Mouse (Mus musculus) heart, embryonic 11.5 days (tissue): ENCODE measurements at regions not wholly inside any gene's neighbourhood (a gene's known extent, or its start where the extent isn't known, plus 50 kb on each side); places are given as distances from the start of the nearest gene placed in this dataset.

Source experiments
- ATAC-seq: fragments of 200-750 bp; cut with Nextera tagmentation; replicated peaks from 2 replicates; pipeline ENCODE4 v1.8.0; 2017; ENCODE audit warnings: moderate library complexity; ENCODE audit not compliant: insufficient number of reproducible peaks, low FRiP score, low TSS enrichment
- H3K27ac ChIP-seq: fragments of 300-500 bp; sonication (generic); 2 replicates; pipeline ENCODE4 v1.5.1; 2014; ENCODE audit warnings: mild to moderate bottlenecking, low read depth, low read length
- H3K27me3 ChIP-seq: fragments of 300-500 bp; sonication (generic); 2 replicates; pipeline ENCODE4 v1.6.1; 2014; ENCODE audit warnings: mild to moderate bottlenecking, low read length, mixed read lengths; ENCODE audit not compliant: control insufficient read depth, insufficient read depth
- H3K36me3 ChIP-seq: fragments of 300-500 bp; sonication (generic); 2 replicates; pipeline ENCODE4 v1.6.1; 2014; ENCODE audit warnings: mild to moderate bottlenecking, low read length, moderate library complexity, mixed read lengths; ENCODE audit not compliant: control insufficient read depth, insufficient read depth
- H3K4me1 ChIP-seq: fragments of 300-500 bp; sonication (generic); 2 replicates; pipeline ENCODE4 v1.6.1; 2014; ENCODE audit warnings: low read length; ENCODE audit not compliant: control insufficient read depth, insufficient read depth
- H3K4me2 ChIP-seq: fragments of 300-500 bp; sonication (generic); 2 replicates; pipeline ENCODE4 v1.6.1; 2014; ENCODE audit warnings: mild to moderate bottlenecking, moderate library complexity
- H3K4me3 ChIP-seq: fragments of 300-500 bp; sonication (generic); 2 replicates; pipeline ENCODE4 v1.5.1; 2014; ENCODE audit warnings: low read depth, low read length
- H3K9ac ChIP-seq: fragments of 300-500 bp; sonication (generic); 2 replicates; pipeline ENCODE4 v1.6.1; 2014; ENCODE audit warnings: mild to moderate bottlenecking, low read depth, low read length, moderate library complexity
- H3K9me3 ChIP-seq: fragments of 300-500 bp; sonication (generic); replicated peaks from 2 replicates; pipeline ENCODE4 v1.6.1; 2016; ENCODE audit warnings: low read length; ENCODE audit not compliant: control insufficient read depth
- WGBS: fragments of 180-500 bp; shearing (Covaris S2); extraction: QIAGEN DNeasy Blood & Tissue Kit; methylation state at CpG from one replicate; pipeline ENCODE4 v1.1.7; 2014; ENCODE audit not compliant: insufficient replicate concordance; 5-methylcytosine and 5-hydroxymethylcytosine counted together

GRCm38 (mm10) chr3:52790942-52791341 is 226.1 kb downstream of the Cog6 start:
- Histone ChIP-seq H3K4me1 (no peaks in the 10 kb centered on the region), H3K36me3 (no peaks in the 10 kb centered on the region), H3K9ac (no peak overlapping the region), H3K9me3 (no peaks in the 10 kb centered on the region), H3K27ac (no peak overlapping the region), H3K4me3 (no peak overlapping the region), H3K27me3 (no peaks in the 10 kb centered on the region), H3K4me2 (no peak overlapping the region)
- ATAC-seq, result no peak
- WGBS, result 89% methylated on average over 2 of the region's 2 CpGs

- Histone ChIP-seq H3K9me3 (no peaks in the 10 kb centered on the region), H3K4me3 (no peak overlapping the region), H3K4me2 (no peak overlapping the region), H3K27me3 (no peaks in the 10 kb centered on the region), H3K4me1 (no peaks in the 10 kb centered on the region), H3K36me3 (no peaks in the 10 kb centered on the region), H3K9ac (no peak overlapping the region), H3K27ac (no peak overlapping the region)
- 82% methylated on average over 10 of the region's 10 CpGs for WGBS
- ATAC-seq, result no peak
These were observed 228.9 kb downstream of the Cog6 start for GRCm38 (mm10) chr3:52787964-52788760.

GRCm38 (mm10) chr3:52785595-52785994 is 231.4 kb downstream of the Cog6 start:
- ATAC-seq, result no peak
- Histone ChIP-seq H3K36me3 (no peaks in the 10 kb centered on the region), H3K4me1 (no peaks in the 10 kb centered on the region), H3K9me3 (no peaks in the 10 kb centered on the region), H3K27ac (no peak overlapping the region), H3K27me3 (no peaks in the 10 kb centered on the region), H3K4me3 (no peak overlapping the region), H3K9ac (no peak overlapping the region), H3K4me2 (no peak overlapping the region)
- 40% methylated on average over 1 of the region's 1 CpGs for WGBS

- H3K4me2 ChIP-seq, result no peak overlapping the region
- no peaks in the 10 kb centered on the region for H3K36me3 ChIP-seq
- H3K27ac ChIP-seq, result no peak overlapping the region
- no peaks in the 10 kb centered on the region for H3K27me3 ChIP-seq
- no peak for ATAC-seq
- 64% methylated on average over 7 of the region's 7 CpGs for WGBS
- no peak overlapping the region for H3K4me3 ChIP-seq
- H3K9ac ChIP-seq, result no peak overlapping the region
- H3K4me1 ChIP-seq, result no peaks in the 10 kb centered on the region
- no peaks in the 10 kb centered on the region for H3K9me3 ChIP-seq
These were observed 232.6 kb downstream of the Cog6 start for GRCm38 (mm10) chr3:52784476-52784875.

- no peaks in the 10 kb centered on the region for H3K36me3 ChIP-seq
- ATAC-seq, result no peak
- H3K27me3 ChIP-seq, result no peaks in the 10 kb centered on the region
- H3K9ac ChIP-seq, result no peak overlapping the region
- 79% methylated on average over 5 of the region's 5 CpGs for WGBS
- no peaks in the 10 kb centered on the region for H3K9me3 ChIP-seq
- no peak overlapping the region for H3K4me2 ChIP-seq
- H3K4me3 ChIP-seq, result no peak overlapping the region
- H3K4me1 ChIP-seq, result no peaks in the 10 kb centered on the region
- no peak overlapping the region for H3K27ac ChIP-seq
These were observed 234.5 kb downstream of the Cog6 start for GRCm38 (mm10) chr3:52782576-52782975.

GRCm38 (mm10) chr3:52781521-52781920 is 235.5 kb downstream of the Cog6 start:
- Histone ChIP-seq H3K9me3 (no peaks in the 10 kb centered on the region), H3K27me3 (no peaks in the 10 kb centered on the region), H3K4me1 (no peaks in the 10 kb centered on the region), H3K4me3 (no peak overlapping the region), H3K9ac (no peak overlapping the region), H3K27ac (no peak overlapping the region), H3K4me2 (no peak overlapping the region), H3K36me3 (no peaks in the 10 kb centered on the region)
- no peak for ATAC-seq
- WGBS, result 67% methylated on average over 3 of the region's 3 CpGs

GRCm38 (mm10) chr3:52780356-52780755 is 236.7 kb downstream of the Cog6 start:
- 72% methylated on average over 8 of the region's 8 CpGs for WGBS
- H3K9ac ChIP-seq, result no peak overlapping the region
- no peak overlapping the region for H3K4me3 ChIP-seq
- H3K9me3 ChIP-seq, result no peaks in the 10 kb centered on the region
- no peaks in the 10 kb centered on the region for H3K36me3 ChIP-seq
- no peaks in the 10 kb centered on the region for H3K27me3 ChIP-seq
- H3K4me2 ChIP-seq, result no peak overlapping the region
- H3K27ac ChIP-seq, result no peak overlapping the region
- ATAC-seq, result no peak
- H3K4me1 ChIP-seq, result no peaks in the 10 kb centered on the region

- 76% methylated on average over 4 of the region's 4 CpGs for WGBS
- Histone ChIP-seq H3K27ac (no peak overlapping the region), H3K9ac (no peak overlapping the region), H3K27me3 (no peaks in the 10 kb centered on the region), H3K4me1 (no peaks in the 10 kb centered on the region), H3K36me3 (no peaks in the 10 kb centered on the region), H3K4me3 (no peak overlapping the region), H3K9me3 (no peaks in the 10 kb centered on the region), H3K4me2 (no peak overlapping the region)
- ATAC-seq, result no peak
These were observed 241.2 kb downstream of the Cog6 start for GRCm38 (mm10) chr3:52775875-52776274.

- Histone ChIP-seq H3K9ac (no peak overlapping the region), H3K36me3 (no peaks in the 10 kb centered on the region), H3K4me3 (no peak overlapping the region), H3K4me1 (no peaks in the 10 kb centered on the region), H3K27me3 (no peaks in the 10 kb centered on the region), H3K27ac (no peak overlapping the region), H3K9me3 (no peaks in the 10 kb centered on the region), H3K4me2 (no peak overlapping the region)
- WGBS, result 68% methylated on average over 7 of the region's 7 CpGs
- no peak for ATAC-seq
These were observed 241.9 kb downstream of the Cog6 start for GRCm38 (mm10) chr3:52775156-52775555.
